Mouse (Mus musculus) embryo, embryonic 10.5 days (tissue): ENCODE results near the gene Rnf113a2.
A peak's percentile ranks its signal among the peaks of the same experiment; 100 is the strongest.

ENCODE experiments used
- DNase-seq: peaks from one replicate; pipeline ENCODE4 v3.0.0-alpha.2; 2015; ENCODE audit warnings: low spot score

Gene Rnf113a2

DNA sequence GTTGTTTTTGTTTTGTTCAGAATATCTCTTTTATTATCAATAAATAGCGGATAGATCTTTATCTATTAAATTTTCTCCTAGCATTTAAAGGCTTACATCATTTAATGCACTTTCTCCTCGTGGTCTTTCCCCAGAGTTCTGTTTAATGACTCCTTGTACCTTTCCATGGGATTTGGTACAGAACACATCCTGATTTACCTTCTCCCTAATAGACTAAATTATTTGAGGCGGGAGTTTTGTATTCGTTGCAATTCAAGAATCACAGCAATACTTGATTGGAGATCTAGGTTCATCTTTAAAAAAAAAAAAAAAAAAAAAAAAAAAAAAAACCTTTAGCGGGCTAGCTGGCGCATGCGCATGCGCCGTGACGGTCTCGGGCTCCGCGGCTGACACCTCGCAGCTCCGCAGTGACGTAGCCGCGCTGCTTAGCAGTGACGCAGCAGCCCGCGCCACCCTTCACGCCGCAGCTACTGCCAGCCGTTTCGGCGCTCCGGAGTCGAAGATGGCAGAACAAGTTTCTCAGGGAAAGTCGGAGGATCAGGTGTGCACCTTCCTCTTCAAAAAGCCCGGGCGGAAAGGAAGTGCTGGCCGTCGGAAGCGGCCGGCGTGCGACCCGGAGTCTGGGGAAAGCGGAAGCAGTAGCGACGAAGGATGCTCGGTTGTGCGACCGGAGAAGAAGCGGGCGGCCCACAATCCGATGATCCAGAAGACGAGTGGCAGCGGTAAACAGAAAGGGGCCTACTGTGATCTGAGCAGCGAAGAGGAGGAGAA, at the start of gene Rnf113a2:
Rnf113a2 (plus strand) TSS at position 363 of the 771 bp plus-strand sequence.
- DNase-seq: peak; percentile 89

DNA sequence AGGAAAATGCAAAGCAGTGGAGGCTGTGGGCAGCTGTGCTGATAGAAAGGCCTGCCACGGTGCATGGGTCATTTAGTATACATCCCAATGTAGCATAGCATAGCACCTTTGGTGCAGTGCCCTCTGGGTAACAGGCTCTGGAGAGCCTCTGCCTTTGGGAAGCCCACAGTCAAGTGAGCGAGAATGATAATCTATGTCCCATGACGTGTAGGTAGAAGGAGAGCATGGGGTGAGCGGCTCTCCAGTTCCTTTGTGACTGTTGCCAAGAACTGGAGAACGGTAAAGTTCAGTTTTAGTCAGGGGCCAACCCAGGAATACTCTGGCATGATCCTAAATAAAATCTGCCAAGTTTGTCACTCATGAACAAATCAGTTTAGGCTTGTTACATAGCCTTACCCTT, 45.3 kb upstream of the Rnf113a2 start:
- no peak for DNase-seq

DNA sequence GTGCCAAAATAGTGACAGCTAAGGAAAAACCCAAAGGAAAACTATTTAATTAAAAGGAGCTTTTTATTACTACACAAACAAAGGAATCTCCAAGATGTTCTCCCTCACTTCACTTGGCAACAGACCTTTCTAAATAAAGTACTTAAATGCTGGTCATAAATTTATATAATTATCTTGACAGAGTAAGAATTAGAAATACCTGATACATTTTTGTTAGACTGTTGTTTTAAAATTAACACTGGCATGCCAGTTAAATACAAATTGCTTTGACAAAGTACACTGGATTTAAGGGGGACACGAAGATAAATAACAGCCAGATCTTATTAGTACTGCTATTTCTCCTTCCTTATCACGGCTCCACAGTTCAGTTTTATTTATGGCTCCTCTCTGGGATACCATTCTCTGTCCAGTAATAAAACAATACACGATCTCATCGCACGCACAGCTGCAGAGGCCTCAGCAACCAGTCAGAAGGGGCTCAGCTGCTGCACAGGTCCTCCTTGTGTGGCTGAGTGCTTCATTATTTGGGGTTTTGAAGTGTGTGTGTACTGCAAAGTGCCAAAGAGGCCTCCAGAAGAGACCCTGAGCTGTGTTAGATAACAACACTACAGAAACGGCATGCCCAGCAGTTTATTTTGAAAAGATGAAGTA, 43.0 kb upstream of the Rnf113a2 start:
- DNase-seq: no peak

- no peak for DNase-seq
These were observed 34.6 kb upstream of the Rnf113a2 start for GRCm38 (mm10) chr12:84382369-84382768.

DNA sequence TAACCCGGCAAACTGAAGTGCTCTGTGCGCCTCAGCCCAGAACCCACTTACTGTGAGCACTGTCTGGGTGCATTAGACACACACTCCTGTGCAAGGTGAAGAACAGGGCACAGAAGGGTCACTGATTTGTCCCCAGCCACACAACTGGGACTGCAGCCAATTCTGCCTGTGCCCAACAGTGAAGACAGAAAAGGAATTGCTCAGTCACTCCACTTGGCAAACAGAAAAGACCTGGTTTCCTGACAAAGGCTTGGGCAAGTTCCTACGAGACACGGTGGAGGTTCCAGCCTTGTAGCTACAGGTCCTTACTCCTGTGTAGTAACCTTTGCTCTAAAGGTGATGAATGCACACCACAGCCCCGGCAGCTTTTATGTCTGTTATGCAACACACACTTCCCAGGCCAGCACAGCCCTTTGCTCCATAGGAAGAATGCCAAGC, 32.3 kb upstream of the Rnf113a2 start:
- DNase-seq: no peak

- DNase-seq: no peak
These were observed 31.6 kb upstream of the Rnf113a2 start for GRCm38 (mm10) chr12:84385408-84385807.

- no peak for DNase-seq
These were observed 28.9 kb upstream of the Rnf113a2 start for GRCm38 (mm10) chr12:84388097-84388496.

- DNase-seq: no peak
These were observed 28.1 kb upstream of the Rnf113a2 start for GRCm38 (mm10) chr12:84388774-84389400.

- DNase-seq: no peak
These were observed 26.7 kb upstream of the Rnf113a2 start for GRCm38 (mm10) chr12:84390336-84390735.

DNA sequence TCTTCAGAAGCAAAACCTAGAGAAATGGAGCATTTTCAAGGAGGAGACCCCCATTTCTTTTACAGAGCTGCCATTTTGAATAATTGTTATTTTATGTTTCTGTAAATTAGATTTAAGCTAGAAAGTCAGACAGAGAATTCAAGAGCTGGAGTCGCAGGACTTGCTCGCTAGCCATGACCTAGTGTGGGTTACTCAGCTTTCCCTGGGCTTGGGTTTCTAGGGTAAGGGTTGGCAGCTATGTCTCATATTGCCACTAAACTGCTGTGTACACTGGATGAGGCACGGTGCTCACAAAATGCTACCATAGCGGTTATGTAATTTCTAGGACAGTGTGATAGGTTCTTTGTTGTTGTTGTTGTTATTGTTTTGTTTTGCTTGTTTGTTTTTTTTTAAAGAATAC, 24.3 kb upstream of the Rnf113a2 start:
- DNase-seq: no peak

GRCm38 (mm10) chr12:84393847-84394246, 23.1 kb upstream of the Rnf113a2 start:
- no peak for DNase-seq

- no peak for DNase-seq
These were observed 19.9 kb upstream of the Rnf113a2 start for GRCm38 (mm10) chr12:84396947-84397679.

DNA sequence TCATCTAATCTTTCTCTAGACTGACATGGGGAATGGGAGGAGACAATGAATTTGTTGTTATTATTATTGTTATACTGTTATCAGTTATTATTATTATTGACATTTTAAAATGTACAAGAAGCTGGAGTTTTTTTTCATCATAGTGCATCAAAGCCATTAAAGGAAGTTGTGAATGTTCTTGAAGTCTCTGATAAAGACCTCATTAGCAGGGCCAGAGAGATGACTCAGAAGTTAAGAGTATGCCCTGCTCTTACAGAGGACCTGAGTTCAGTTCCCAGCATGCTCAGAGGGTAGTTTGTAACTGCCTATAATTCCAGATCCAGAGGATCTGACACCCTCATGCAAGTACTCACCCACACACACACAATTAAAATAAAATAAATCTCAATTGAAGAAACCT, 19.3 kb upstream of the Rnf113a2 start:
- no peak for DNase-seq

- no peak for DNase-seq
These were observed 18.4 kb upstream of the Rnf113a2 start for GRCm38 (mm10) chr12:84398629-84399028.

- no peak for DNase-seq
These were observed 17.9 kb upstream of the Rnf113a2 start for GRCm38 (mm10) chr12:84399135-84399534.

- DNase-seq: no peak
These were observed 17.3 kb upstream of the Rnf113a2 start for GRCm38 (mm10) chr12:84399663-84400062.

DNA sequence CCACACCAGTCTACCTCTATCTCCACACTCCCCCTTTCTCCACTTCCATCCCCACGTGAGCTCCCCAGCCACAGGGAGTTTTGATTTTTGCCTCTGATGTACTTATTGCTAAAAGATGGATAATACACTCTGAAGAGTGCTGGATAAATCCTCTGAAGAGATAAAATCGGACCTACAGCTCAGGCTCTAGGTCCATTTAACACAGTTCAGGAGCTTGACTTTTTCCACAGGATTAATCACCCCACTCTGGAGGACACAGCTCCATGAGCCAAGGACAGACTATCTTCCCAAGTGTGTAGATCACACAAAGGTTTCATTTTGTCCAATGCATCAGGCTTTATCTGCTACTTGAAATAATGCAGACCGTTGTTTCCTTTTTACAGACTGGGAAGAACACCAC, 16.9 kb upstream of the Rnf113a2 start:
- DNase-seq: no peak

GRCm38 (mm10) chr12:84400653-84401052, 16.3 kb upstream of the Rnf113a2 start:
- DNase-seq: no peak

DNA sequence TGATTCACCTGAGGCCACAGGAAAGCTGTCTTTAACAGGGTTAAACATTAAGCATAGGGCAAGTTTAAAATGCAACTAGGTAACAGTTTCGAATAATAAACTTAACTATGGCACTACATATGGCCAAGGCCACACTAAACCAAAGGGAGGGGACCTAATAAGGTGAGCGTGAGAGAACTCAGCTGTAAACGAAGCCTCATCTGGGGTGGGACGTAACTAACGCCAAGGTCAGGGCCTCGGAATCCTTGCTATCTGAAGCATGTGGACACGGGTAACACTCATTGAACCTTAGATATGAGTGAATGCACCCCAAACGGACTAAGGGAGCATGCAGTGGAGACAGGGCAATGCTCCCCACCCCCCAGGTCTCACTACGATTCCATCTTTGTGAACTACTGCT, 14.1 kb upstream of the Rnf113a2 start:
- DNase-seq: no peak

GRCm38 (mm10) chr12:84404541-84404940, 12.5 kb upstream of the Rnf113a2 start:
- DNase-seq: peak; percentile 9

DNA sequence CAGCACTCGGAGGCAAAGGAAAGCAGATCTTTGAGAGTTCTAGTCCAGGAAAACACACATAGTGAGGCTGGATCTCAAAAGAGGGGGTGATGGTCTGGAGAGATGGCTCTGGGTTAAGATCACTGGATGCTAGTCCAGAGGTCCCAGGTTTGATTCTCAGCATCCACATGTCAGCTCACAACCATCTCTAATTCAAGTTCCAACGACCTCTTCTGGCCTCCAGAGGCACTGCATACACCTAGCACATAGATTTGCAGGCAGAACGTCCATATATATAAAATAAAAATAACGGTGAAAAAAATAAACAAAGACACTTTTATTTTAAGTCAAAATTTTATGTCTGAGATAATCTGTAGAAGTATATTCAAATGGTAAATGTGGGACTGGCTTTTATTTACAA, 9.7 kb upstream of the Rnf113a2 start:
- DNase-seq: no peak
